Mouse (Mus musculus): ENCODE measurements around the gene C1qb.

GRCm38 (mm10) chr4:136887714-136888113, 1.7 kb upstream of the C1qb start:
- TF ChIP-seq CTCF (IDR thresholded peaks at IDR 0.05; ENCODE audit: insufficient read depth, low read depth, low read length), result no peak
- TF ChIP-seq POLR2A (IDR thresholded peaks at IDR 0.05; ENCODE audit: insufficient read depth, low read depth, low read length), result no peak

All from olfactory bulb, adult 2 months (tissue).